Mouse (Mus musculus) testis, adult 10 weeks (tissue): ENCODE results near the gene Dctn3. TPM values are rescaled to one million over a fixed set of nuclear protein-coding genes. Genes with fewer than 3 reads are reported as not detected.

Experiments
- polyA plus RNA-seq: library from polyadenylated mRNA; stranded (reverse); fragments of 350-450 nt; fragmentation: Illumina TruSeq; extraction: RNeasy Lipid Tissue Mini Kit (QIAGEN cat#74804); gene quantifications from one replicate; pipeline ENCODE4 v1.2.3, GENCODE M21; 2014; ENCODE audit warnings: low read depth, low replicate concordance

Gene Dctn3
- 23.1 TPM for polyA plus RNA-seq

GRCm38 (mm10) chr4:41722918-41723351 lies at the start of gene Dctn3:
TSS of gene Dctn3 (minus strand) at chr4:41723170.

GRCm38 (mm10) chr4:41755338-41756305 lies 32.7 kb upstream of the Dctn3 start, which contains the start of gene Sigmar1:
TSS of gene Sigmar1 (minus strand) at chr4:41756157.

GRCm38 (mm10) chr4:41754797-41755337 lies 31.9 kb upstream of the Dctn3 start, which contains the start of gene Galt:
TSS of gene Galt (plus strand) at chr4:41755228.

GRCm38 (mm10) chr4:41731052-41731765 lies 8.2 kb upstream of the Dctn3 start, which contains the start of gene Arid3c:
TSS of gene Arid3c (minus strand) at chr4:41731142.

GRCm38 (mm10) chr4:41713197-41714067 lies 9.5 kb downstream of the Dctn3 start, which contains the start of gene Rpp25l:
TSS of gene Rpp25l (minus strand) at chr4:41713534.

GRCm38 (mm10) chr4:41699783-41700182 lies 23.2 kb downstream of the Dctn3 start, which contains the start of gene Il11ra1:
TSS of gene Il11ra1 (plus strand) at chr4:41699989.

GRCm38 (mm10) chr4:41696930-41697841 lies 25.8 kb downstream of the Dctn3 start, which contains the start of gene Cntfr:
TSS of gene Cntfr (minus strand) at chr4:41697089.

Other genes with a start within 250 kb of the Dctn3 start
- 4.2 TPM for gene AI464131, start 220.1 kb downstream of the Dctn3 start, polyA plus RNA-seq
- gene 1110017D15Rik, start 205.8 kb downstream of the Dctn3 start, polyA plus RNA-seq, result 211 TPM
- 5.2 TPM for gene Fam219a, start 153.6 kb downstream of the Dctn3 start, polyA plus RNA-seq
- gene Dnaic1, start 153.4 kb downstream of the Dctn3 start, polyA plus RNA-seq, result 36.1 TPM
- gene Enho, start 82.8 kb downstream of the Dctn3 start, polyA plus RNA-seq, result 0.17 TPM
- not detected for gene Cntfr, start 26.1 kb downstream of the Dctn3 start, polyA plus RNA-seq
- gene Il11ra1, start 23.2 kb downstream of the Dctn3 start, polyA plus RNA-seq, result 4.1 TPM
- not detected for gene Rpp25l, start 9.6 kb downstream of the Dctn3 start, polyA plus RNA-seq
- not detected for gene Arid3c, start 8.0 kb upstream of the Dctn3 start, polyA plus RNA-seq
- gene Galt, start 32.1 kb upstream of the Dctn3 start, polyA plus RNA-seq, result 0.49 TPM
- 7.2 TPM for gene Sigmar1, start 33.0 kb upstream of the Dctn3 start, polyA plus RNA-seq
- 25.9 TPM for gene Ccl27a, start 51.1 kb upstream of the Dctn3 start, polyA plus RNA-seq
- gene Gm21541, start 180.4 kb upstream of the Dctn3 start, polyA plus RNA-seq, result not detected
- gene Gm20878, start 218.4 kb upstream of the Dctn3 start, polyA plus RNA-seq, result 25.3 TPM
- gene Fam205a4, start 242.9 kb upstream of the Dctn3 start, polyA plus RNA-seq, result 36.3 TPM